Mouse (Mus musculus): ENCODE measurements around the gene Smim6. TPM values are rescaled to one million over a fixed set of nuclear protein-coding genes. Genes with fewer than 3 reads are reported as not detected.

Smim6 gene
- 0.45 TPM in 1 of 2 replicates, not detected in the other for total RNA-seq (2012; rRNA removed)

GRCm38 (mm10) chr11:115911632-115912376, at the start of gene Smim6:
TSS of gene Smim6 (plus strand) at chr11:115912017.
- TF ChIP-seq ZNF384 (IDR thresholded peaks at IDR 0.05; ENCODE audit: low read depth, low read length) (no peak), HCFC1 (IDR thresholded peaks at IDR 0.05; ENCODE audit: borderline replicate concordance, insufficient read depth, low read length) (no peak), MAFK (IDR thresholded peaks at IDR 0.05; ENCODE audit: insufficient read depth, low read depth, low read length) (no peak), ZC3H11A (IDR thresholded peaks at IDR 0.05; ENCODE audit: borderline replicate concordance, low read depth, low read length) (no peak), CHD2 (IDR thresholded peaks at IDR 0.05; ENCODE audit: low read depth, low read length) (no peak)
- Histone ChIP-seq H3K9ac (ENCODE audit: insufficient read depth, low read depth, low read length, poor library complexity, severe bottlenecking) (no peak within 1 kb of the TSS), H3K4me1 (ENCODE audit: control insufficient read depth in 2 of 2, insufficient read depth in 2 of 2, low read length in 2 of 2, poor library complexity in 1 of 2) (peaks cover 0 to 5% of the 10 kb centered on the region in 2 experiments; a peak in 1 of 4 replicates), H3K36me3 (ENCODE audit: control insufficient read depth, insufficient read depth, low read length, poor library complexity, severe bottlenecking) (peaks cover 3% of the 10 kb centered on the region; the same call in 1 of the 2 replicates), H3K27ac (ENCODE audit: insufficient read depth, low read depth, low read length, poor library complexity, severe bottlenecking) (no peak within 1 kb of the TSS), H3K9me3 (ENCODE audit: control insufficient read depth, insufficient read depth, low read depth, low read length) (no peaks in the 10 kb centered on the region), H3K4me3 (ENCODE audit: insufficient read depth in 1 of 2, low read depth in 1 of 2, low read length in 2 of 2, poor library complexity in 1 of 2, severe bottlenecking in 1 of 2) (no peak within 1 kb of the TSS)
- in situ Hi-C loops (cut with MboI; ENCODE audit: low sequenced_read_pairs in 2 of 2, unreplicated experiment in 2 of 2), result no loop called here
- no peak for DNase-seq (ENCODE audit: low read depth, low spot score)

- Histone ChIP-seq H3K4me1 (ENCODE audit: control insufficient read depth in 2 of 2, insufficient read depth in 2 of 2, low read length in 2 of 2, poor library complexity in 1 of 2) (peaks cover 0 to 10% of the 10 kb centered on the region in 2 experiments; a peak in 2 of 4 replicates), H3K36me3 (ENCODE audit: control insufficient read depth, insufficient read depth, low read length, poor library complexity, severe bottlenecking) (no peaks in the 10 kb centered on the region), H3K9me3 (ENCODE audit: control insufficient read depth, insufficient read depth, low read depth, low read length) (no peaks in the 10 kb centered on the region), H3K4me3 (ENCODE audit: insufficient read depth in 1 of 2, low read depth in 1 of 2, low read length in 2 of 2, poor library complexity in 1 of 2, severe bottlenecking in 1 of 2) (no peak overlapping the region), H3K9ac (ENCODE audit: insufficient read depth, low read depth, low read length, poor library complexity, severe bottlenecking) (no peak overlapping the region), H3K27ac (ENCODE audit: insufficient read depth, low read depth, low read length, poor library complexity, severe bottlenecking) (no peak overlapping the region)
- no peak for TF ChIP-seq ZNF384 (IDR thresholded peaks at IDR 0.05; ENCODE audit: low read depth, low read length)
- no peak for TF ChIP-seq HCFC1 (IDR thresholded peaks at IDR 0.05; ENCODE audit: borderline replicate concordance, insufficient read depth, low read length)
- no peak for TF ChIP-seq ZC3H11A (IDR thresholded peaks at IDR 0.05; ENCODE audit: borderline replicate concordance, low read depth, low read length)
- no peak for TF ChIP-seq MAFK (IDR thresholded peaks at IDR 0.05; ENCODE audit: insufficient read depth, low read depth, low read length)
- no peak for TF ChIP-seq CHD2 (IDR thresholded peaks at IDR 0.05; ENCODE audit: low read depth, low read length)
- in situ Hi-C loops (cut with MboI; ENCODE audit: low sequenced_read_pairs in 2 of 2, unreplicated experiment in 2 of 2), result no loop called here
- DNase-seq (ENCODE audit: low read depth, low spot score), result no peak
Observed at GRCm38 (mm10) chr11:115863895-115864294, 47.9 kb upstream of the Smim6 start.

GRCm38 (mm10) chr11:115869393-115869792, 42.4 kb upstream of the Smim6 start:
- no peak for DNase-seq (ENCODE audit: low read depth, low spot score)
- in situ Hi-C loops (cut with MboI; ENCODE audit: low sequenced_read_pairs in 2 of 2, unreplicated experiment in 2 of 2), result no loop called here
- Histone ChIP-seq H3K36me3 (ENCODE audit: control insufficient read depth, insufficient read depth, low read length, poor library complexity, severe bottlenecking) (no peaks in the 10 kb centered on the region; the same call in 1 of the 2 replicates), H3K4me3 (ENCODE audit: insufficient read depth in 1 of 2, low read depth in 1 of 2, low read length in 2 of 2, poor library complexity in 1 of 2, severe bottlenecking in 1 of 2) (no peak overlapping the region), H3K27ac (ENCODE audit: insufficient read depth, low read depth, low read length, poor library complexity, severe bottlenecking) (no peak overlapping the region), H3K4me1 (ENCODE audit: control insufficient read depth in 2 of 2, insufficient read depth in 2 of 2, low read length in 2 of 2, poor library complexity in 1 of 2) (peaks cover 0 to 15% of the 10 kb centered on the region in 2 experiments; a peak in 2 of 4 replicates), H3K9me3 (ENCODE audit: control insufficient read depth, insufficient read depth, low read depth, low read length) (no peaks in the 10 kb centered on the region), H3K9ac (ENCODE audit: insufficient read depth, low read depth, low read length, poor library complexity, severe bottlenecking) (no peak overlapping the region)
- TF ChIP-seq HCFC1 (IDR thresholded peaks at IDR 0.05; ENCODE audit: borderline replicate concordance, insufficient read depth, low read length) (no peak), ZC3H11A (IDR thresholded peaks at IDR 0.05; ENCODE audit: borderline replicate concordance, low read depth, low read length) (no peak), ZNF384 (IDR thresholded peaks at IDR 0.05; ENCODE audit: low read depth, low read length) (no peak), CHD2 (IDR thresholded peaks at IDR 0.05; ENCODE audit: low read depth, low read length) (no peak), MAFK (IDR thresholded peaks at IDR 0.05; ENCODE audit: insufficient read depth, low read depth, low read length) (no peak)

GRCm38 (mm10) chr11:115872437-115872836, 39.4 kb upstream of the Smim6 start:
- no peak overlapping the region for H3K4me3 ChIP-seq (ENCODE audit: insufficient read depth in 1 of 2, low read depth in 1 of 2, low read length in 2 of 2, poor library complexity in 1 of 2, severe bottlenecking in 1 of 2)

More at GRCm38 (mm10) chr11:115872437-115872836, 39.4 kb upstream of the Smim6 start:
- H3K27ac ChIP-seq (ENCODE audit: insufficient read depth, low read depth, low read length, poor library complexity, severe bottlenecking), result no peak overlapping the region
- H3K4me1 ChIP-seq (ENCODE audit: control insufficient read depth in 2 of 2, insufficient read depth in 2 of 2, low read length in 2 of 2, poor library complexity in 1 of 2), result peaks cover 0 to 6% of the 10 kb centered on the region in 2 experiments; a peak in 1 of 4 replicates
- in situ Hi-C loops (cut with MboI; ENCODE audit: low sequenced_read_pairs in 2 of 2, unreplicated experiment in 2 of 2), result no loop called here
- H3K9ac ChIP-seq (ENCODE audit: insufficient read depth, low read depth, low read length, poor library complexity, severe bottlenecking), result no peak overlapping the region
- H3K9me3 ChIP-seq (ENCODE audit: control insufficient read depth, insufficient read depth, low read depth, low read length), result no peaks in the 10 kb centered on the region
- H3K36me3 ChIP-seq (ENCODE audit: control insufficient read depth, insufficient read depth, low read length, poor library complexity, severe bottlenecking), result no peaks in the 10 kb centered on the region; the same call in 1 of the 2 replicates
- DNase-seq (ENCODE audit: low read depth, low spot score), result no peak
- TF ChIP-seq ZNF384 (IDR thresholded peaks at IDR 0.05; ENCODE audit: low read depth, low read length) (no peak), ZC3H11A (IDR thresholded peaks at IDR 0.05; ENCODE audit: borderline replicate concordance, low read depth, low read length) (no peak), HCFC1 (IDR thresholded peaks at IDR 0.05; ENCODE audit: borderline replicate concordance, insufficient read depth, low read length) (no peak), MAFK (IDR thresholded peaks at IDR 0.05; ENCODE audit: insufficient read depth, low read depth, low read length) (no peak), CHD2 (IDR thresholded peaks at IDR 0.05; ENCODE audit: low read depth, low read length) (no peak)
